Mouse (Mus musculus) lung, postnatal 0 days (tissue): ENCODE data around the gene B4galt4.

ENCODE experiments used
- CTCF ChIP-seq: IDR thresholded peaks from 2 replicates; pipeline ENCODE4 v1.5.1; 2016; ENCODE audit warnings: antibody characterized with exemption, mild to moderate bottlenecking
- EP300 ChIP-seq: IDR thresholded peaks from 2 replicates; pipeline ENCODE4 v1.6.1; 2016; ENCODE audit warnings: antibody characterized with exemption, mild to moderate bottlenecking, control low read depth

GRCm38 (mm10) chr16:38729139-38729538 lies 12.9 kb upstream of the B4galt4 start:
- TF ChIP-seq CTCF (no peak), EP300 (no peak)
